Mouse (Mus musculus) left cerebral cortex, adult 2 months (tissue): ENCODE results near the gene Schip1. TPM values are rescaled to one million over a fixed set of nuclear protein-coding genes. Genes with fewer than 3 reads are reported as not detected.

ENCODE experiments used
- DNase-seq, 2 experiments: peaks; one replicate each; pipeline ENCODE4 v3.0.0; 2021 to 2022; ENCODE audit warnings: low spot score in 2 of 2, mixed read lengths in 1 of 2; ENCODE audit errors: extremely low spot score in 1 of 2
- H3K27ac ChIP-seq: fragments of 200-600 bp; 2 replicates; pipeline ENCODE4 v1.8.1; 2022
- H3K4me3 ChIP-seq: fragments of 200-600 bp; 2 replicates; pipeline ENCODE4 v1.8.1; 2022
- CTCF ChIP-seq: fragments of 200-600 bp; IDR thresholded peaks from 2 replicates; pipeline ENCODE4 v1.8.1; 2022; ENCODE audit warnings: antibody characterized with exemption, mild to moderate bottlenecking, moderate library complexity
- intact Hi-C: fragments of 180-260 bp; cut with DNase I; formaldehyde crosslinking; loops from one replicate; pipeline ENCODE4 v1.15.1; 2025
- total RNA-seq, 2 experiments: library from RNA; stranded (reverse); gene quantifications; 2 replicates each; pipeline ENCODE4 v1.2.3; 2021

Schip1 gene
- total RNA-seq, 2 experiments from 2014 or later: 261 to 282 TPM

- Histone ChIP-seq H3K27ac (no peak overlapping the region), H3K4me3 (no peak overlapping the region)
- intact Hi-C loops: loop anchor here (5.0 kb wide), 1 partner anchor 116 kb away; no protein-coding TSS in a partner anchor
- no peak for TF ChIP-seq CTCF
- no peak for DNase-seq
Observed at GRCm38 (mm10) chr3:68491516-68491915, 426.9 kb downstream of the Schip1 start.

GRCm38 (mm10) chr3:68492066-68492465 lies 427.5 kb downstream of the Schip1 start:
- no peak overlapping the region for H3K4me3 ChIP-seq
- intact Hi-C loops: loop anchor here (5.0 kb wide), 1 partner anchor 115 kb away; no protein-coding TSS in a partner anchor
- TF ChIP-seq CTCF: no peak
- DNase-seq: no peak
- no peak overlapping the region for H3K27ac ChIP-seq

- Histone ChIP-seq H3K27ac (peak overlapping the region; percentile 93), H3K4me3 (peak overlapping the region; percentile 66; the same call in 1 of the 2 replicates)
- TF ChIP-seq CTCF: no peak
- intact Hi-C loops: loop anchor here (5.0 kb wide), 1 partner anchor 115 kb away; no protein-coding TSS in a partner anchor
- DNase-seq: no peak
Observed at GRCm38 (mm10) chr3:68492513-68492912, 427.9 kb downstream of the Schip1 start.

- intact Hi-C loops: loop anchor here (5.0 kb wide), 1 partner anchor 114 kb away; no protein-coding TSS in a partner anchor
- no peak for TF ChIP-seq CTCF
- Histone ChIP-seq H3K4me3 (peak overlapping the region; percentile 66), H3K27ac (peak overlapping the region; percentile 93)
- no peak for DNase-seq
Observed at GRCm38 (mm10) chr3:68493170-68493585, 428.6 kb downstream of the Schip1 start.

- Histone ChIP-seq H3K4me3 (peak overlapping the region; percentile 66), H3K27ac (peak overlapping the region; percentile 93)
- TF ChIP-seq CTCF: peak; percentile 30
- intact Hi-C loops: loop anchor here (1.0 to 5.0 kb wide), 5 partner anchors 23 to 435 kb away; no protein-coding TSS in a partner anchor
- peak; percentile 76 to 79 for DNase-seq
Observed at GRCm38 (mm10) chr3:68493586-68494295, 429.1 kb downstream of the Schip1 start.

- H3K4me3 ChIP-seq: peak overlapping the region; percentile 66
- TF ChIP-seq CTCF: no peak
- intact Hi-C loops: loop anchor here (1.0 to 5.0 kb wide), 5 partner anchors 22 to 436 kb away; no protein-coding TSS in a partner anchor
- H3K27ac ChIP-seq: peak overlapping the region; percentile 93
- DNase-seq: peak; percentile 31 to 42
Observed at GRCm38 (mm10) chr3:68494296-68495095, 429.9 kb downstream of the Schip1 start.

- Histone ChIP-seq H3K4me3 (peak overlapping the region; percentile 66), H3K27ac (peak overlapping the region; percentile 93)
- intact Hi-C loops: loop anchor here (2.0 kb wide), 3 partner anchors 48 to 436 kb away; no protein-coding TSS in a partner anchor
- peak; percentile 63 to 70 for DNase-seq
- peak; percentile 9 for TF ChIP-seq CTCF
Observed at GRCm38 (mm10) chr3:68495096-68495735, 430.6 kb downstream of the Schip1 start.

GRCm38 (mm10) chr3:68495736-68496242 lies 431.2 kb downstream of the Schip1 start:
- peak in 1 of 2 experiments; percentile 42 for DNase-seq
- intact Hi-C loops: loop anchor here (2.0 kb wide), 3 partner anchors 47 to 437 kb away; no protein-coding TSS in a partner anchor
- H3K27ac ChIP-seq: peak overlapping the region; percentile 93
- peak overlapping the region; percentile 66 for H3K4me3 ChIP-seq
- TF ChIP-seq CTCF: no peak

- no peak for TF ChIP-seq CTCF
- no peak overlapping the region; the same call in 1 of the 2 replicates for H3K27ac ChIP-seq
- intact Hi-C loops: no loop called here
- DNase-seq: no peak
- peak overlapping the region; percentile 66 for H3K4me3 ChIP-seq
Observed at GRCm38 (mm10) chr3:68496513-68496912, 431.9 kb downstream of the Schip1 start.

GRCm38 (mm10) chr3:68499532-68500152 lies 435.0 kb downstream of the Schip1 start:
- intact Hi-C loops: no loop called here
- H3K4me3 ChIP-seq: no peak overlapping the region
- H3K27ac ChIP-seq: no peak overlapping the region
- TF ChIP-seq CTCF: no peak
- DNase-seq: no peak

- Histone ChIP-seq H3K27ac (no peak overlapping the region), H3K4me3 (no peak overlapping the region)
- intact Hi-C loops: no loop called here
- TF ChIP-seq CTCF: no peak
- no peak for DNase-seq
Observed at GRCm38 (mm10) chr3:68504838-68505237, 440.2 kb downstream of the Schip1 start.
